In the genomic region with DNA sequence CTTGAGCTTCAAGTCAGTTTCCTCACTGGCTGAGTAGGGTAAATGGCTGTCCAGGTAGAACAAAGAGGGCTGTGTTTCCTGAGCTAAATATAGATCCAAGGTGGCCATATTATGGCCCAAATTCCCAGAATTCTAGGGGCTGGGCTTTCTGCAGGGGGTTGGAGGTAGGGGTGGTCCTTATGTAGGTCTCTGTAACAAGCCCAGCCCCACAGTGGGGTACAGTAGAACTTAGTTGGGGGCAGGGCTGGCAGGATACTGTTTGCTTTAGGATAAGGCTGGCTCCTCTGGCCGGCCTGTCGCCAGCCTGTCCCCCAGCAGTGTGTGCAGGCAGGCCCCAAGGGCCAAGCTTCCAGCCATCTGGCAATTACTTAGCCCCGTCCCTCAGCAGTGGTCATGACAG, we compare ENCODE assay signal across 12 mouse cellular contexts. TPM values are rescaled to one million over a fixed set of nuclear protein-coding genes. Genes with fewer than 3 reads are reported as not detected.
DNase-seq lines count a peak whose midpoint lies in the region; ATAC-seq lines count a peak whose summit lies in the region.
"Had no signal": no experiment of that assay in that cellular context is flagged by ENCODE, and none has a peak within 500 bp of the region (broad histone marks: within the 10 kb centered on the region; RNA-seq: fewer than 3 reads in every experiment).

No protein-coding gene starts in this region.

- DNase-seq in heart, embryonic 10.5 days (ENCODE audit: low spot score), result no peak
- DNase-seq in heart, postnatal 4 days, result no peak
- no peak for DNase-seq in kidney, postnatal 10 days
- DNase-seq in forelimb bud, embryonic 11.5 days (ENCODE audit: low read depth, low spot score), result peak; percentile 65
- no peak for DNase-seq in liver, embryonic 13.5 days
- DNase-seq in layer of hippocampus, adult 9-11 months, result no peak
- no peak for DNase-seq in urinary bladder, postnatal 4 days (ENCODE audit: low spot score in 2 of 2)
- DNase-seq: adrenal gland, postnatal 36 days; right cerebral cortex, postnatal 14 days; thymus, postnatal 14 days had no signal

- peaks cover 28% of the 10 kb centered on the region for H3K36me3 ChIP-seq in heart, embryonic 10.5 days
- peaks cover 12% of the 10 kb centered on the region for H3K36me3 ChIP-seq in kidney, embryonic 16.5 days (ENCODE audit: insufficient read depth, low read length)
- H3K36me3 ChIP-seq in liver, embryonic 13.5 days, result peaks cover 16% of the 10 kb centered on the region

- 17% methylated on average over 3 of the region's 3 CpGs for WGBS in heart, embryonic 10.5 days
- 18% methylated on average over 3 of the region's 3 CpGs for WGBS in kidney, embryonic 16.5 days
- WGBS in liver, embryonic 13.5 days (ENCODE audit: insufficient replicate concordance), result 67% methylated on average over 3 of the region's 3 CpGs

- H3K27me3 ChIP-seq in heart, embryonic 10.5 days (ENCODE audit: insufficient read depth, poor library complexity, severe bottlenecking), result no peaks in the 10 kb centered on the region; the same call in 1 of the 2 replicates
- no peaks in the 10 kb centered on the region for H3K27me3 ChIP-seq in kidney, embryonic 16.5 days (ENCODE audit: insufficient read depth, low read length)
- no peaks in the 10 kb centered on the region for H3K27me3 ChIP-seq in liver, embryonic 13.5 days

- 0 out of 2 replicates have a peak overlapping the region, but pooled peaks have one; percentile 42 for H3K9ac ChIP-seq in kidney, embryonic 16.5 days (replicated peaks; ENCODE audit: low read length)
- H3K9ac ChIP-seq in liver, embryonic 13.5 days, result no peak overlapping the region

- H3K9me3 ChIP-seq in heart, embryonic 10.5 days, result no peaks in the 10 kb centered on the region
- H3K9me3 ChIP-seq in kidney, embryonic 16.5 days (ENCODE audit: low read length), result no peaks in the 10 kb centered on the region
- H3K9me3 ChIP-seq in liver, embryonic 13.5 days (replicated peaks), result no peaks in the 10 kb centered on the region

- no peak overlapping the region for H3K4me3 ChIP-seq in heart, embryonic 10.5 days
- H3K4me3 ChIP-seq in kidney, embryonic 16.5 days (ENCODE audit: low read length), result no peak overlapping the region
- no peak overlapping the region for H3K4me3 ChIP-seq in liver, embryonic 13.5 days (replicated peaks)
- H3K4me3 ChIP-seq: layer of hippocampus, adult 2 months had no signal

- H3K4me2 ChIP-seq in kidney, embryonic 16.5 days (replicated peaks; ENCODE audit: low read depth, low read length), result no peak overlapping the region
- no peak overlapping the region for H3K4me2 ChIP-seq in liver, embryonic 13.5 days

- peaks cover 88% of the 10 kb centered on the region for H3K4me1 ChIP-seq in heart, embryonic 10.5 days
- H3K4me1 ChIP-seq in kidney, embryonic 16.5 days (ENCODE audit: insufficient read depth, low read length), result peaks cover 63% of the 10 kb centered on the region
- H3K4me1 ChIP-seq in liver, embryonic 13.5 days (replicated peaks), result peaks cover 82% of the 10 kb centered on the region

- no peak for ATAC-seq in kidney, embryonic 16.5 days (ENCODE audit: low FRiP score, low TSS enrichment)
- peak; percentile 34; the same call in 1 of the 2 replicates for ATAC-seq in liver, embryonic 13.5 days (ENCODE audit: low read depth)

- peak overlapping the region; percentile 65; the same call in 1 of the 2 replicates for H3K27ac ChIP-seq in heart, embryonic 10.5 days
- peak overlapping the region; percentile 74 for H3K27ac ChIP-seq in kidney, embryonic 16.5 days (ENCODE audit: low read length)
- H3K27ac ChIP-seq in liver, embryonic 13.5 days, result peak overlapping the region; percentile 48; the same call in 1 of the 2 replicates
- H3K27ac ChIP-seq: layer of hippocampus, adult 2 months had no signal

RNA-seq across cellular contexts. Expression of gene Fgfrl1, which starts 8.2 kb away (rescaled TPM):
- polyA plus RNA-seq in heart, embryonic 10.5 days (2016; fragmentation: Nextera tagmentation; extraction: Ambion mirVana), result 29.0 and 31.3 TPM in 2 replicates
- total RNA-seq in heart, postnatal 4 days (2021), result 10 to 100 TPM; 24.7 to 27.0 TPM
- 11.5 and 13.8 TPM in 2 replicates for polyA plus RNA-seq in kidney, embryonic 16.5 days (2015; fragmentation: Nextera tagmentation; extraction: Ambion mirVana)
- polyA plus RNA-seq in liver, embryonic 13.5 days (2015; fragmentation: Nextera tagmentation; extraction: Ambion mirVana), result 7.5 and 8.8 TPM in 2 replicates

RNA-seq across cellular contexts. Expression of gene Slc26a1, which starts 25.0 kb away (rescaled TPM):
- polyA plus RNA-seq in heart, embryonic 10.5 days (2016; fragmentation: Nextera tagmentation; extraction: Ambion mirVana), result 0.58 and 0.85 TPM in 2 replicates
- under 1 TPM in 1 of 2 experiments, not detected in 1; 0.23 TPM for total RNA-seq in heart, postnatal 4 days (2021)
- 9.5 and 9.8 TPM in 2 replicates for polyA plus RNA-seq in kidney, embryonic 16.5 days (2015; fragmentation: Nextera tagmentation; extraction: Ambion mirVana)
- polyA plus RNA-seq in liver, embryonic 13.5 days (2015; fragmentation: Nextera tagmentation; extraction: Ambion mirVana), result 12.0 and 12.7 TPM in 2 replicates

RNA-seq across cellular contexts. Expression of gene Dgkq, which starts 30.9 kb away (rescaled TPM):
- 7.9 and 8.5 TPM in 2 replicates for polyA plus RNA-seq in heart, embryonic 10.5 days (2016; fragmentation: Nextera tagmentation; extraction: Ambion mirVana)
- 10 to 100 TPM; 11.8 to 16.2 TPM for total RNA-seq in heart, postnatal 4 days (2021)
- 14.2 and 14.6 TPM in 2 replicates for polyA plus RNA-seq in kidney, embryonic 16.5 days (2015; fragmentation: Nextera tagmentation; extraction: Ambion mirVana)
- polyA plus RNA-seq in liver, embryonic 13.5 days (2015; fragmentation: Nextera tagmentation; extraction: Ambion mirVana), result 2.9 and 3.6 TPM in 2 replicates

RNA-seq across cellular contexts. Expression of gene Idua, which starts 40.2 kb away (rescaled TPM):
- 15.1 and 16.3 TPM in 2 replicates for polyA plus RNA-seq in heart, embryonic 10.5 days (2016; fragmentation: Nextera tagmentation; extraction: Ambion mirVana)
- total RNA-seq in heart, postnatal 4 days (2021), result 10 to 100 TPM; 12.9 to 15.3 TPM
- 12.0 and 12.9 TPM in 2 replicates for polyA plus RNA-seq in kidney, embryonic 16.5 days (2015; fragmentation: Nextera tagmentation; extraction: Ambion mirVana)
- 3.4 and 3.8 TPM in 2 replicates for polyA plus RNA-seq in liver, embryonic 13.5 days (2015; fragmentation: Nextera tagmentation; extraction: Ambion mirVana)
